Mouse (Mus musculus) adrenal gland, adult 8-10 months (tissue): ENCODE measurements around the gene Rho. TPM values are rescaled to one million over a fixed set of nuclear protein-coding genes. Genes with fewer than 3 reads are reported as not detected.
A peak's percentile ranks its signal among the peaks of the same experiment; 100 is the strongest.

ENCODE experiments used
- DNase-seq: peaks from one replicate; pipeline ENCODE4 v3.0.0; 2022
- total RNA-seq, 4 experiments: library from RNA; stranded (reverse); gene quantifications; 2 replicates each; pipeline ENCODE4 v1.2.4; 2022

The Rho gene
- 1 to 10 TPM in 3 of 4 experiments, under 1 TPM in 1; 0.52 to 1.9 (median 1.2) TPM for total RNA-seq

GRCm38 (mm10) chr6:115931639-115932038 is at the start of gene Rho:
Rho (plus strand) TSS chr6:115931748.
- DNase-seq, result no peak

- no peak for DNase-seq
Observed at GRCm38 (mm10) chr6:115884018-115884417, 47.5 kb upstream of the Rho start.

- no peak for DNase-seq
Observed at GRCm38 (mm10) chr6:115886894-115887293, 44.7 kb upstream of the Rho start.

GRCm38 (mm10) chr6:115888296-115888695 is 43.3 kb upstream of the Rho start:
- no peak for DNase-seq

- no peak for DNase-seq
Observed at GRCm38 (mm10) chr6:115890601-115891000, 40.9 kb upstream of the Rho start.

- no peak for DNase-seq
Observed at GRCm38 (mm10) chr6:115891061-115891460, 40.5 kb upstream of the Rho start.

- DNase-seq, result no peak
Observed at GRCm38 (mm10) chr6:115891497-115892061, 40.0 kb upstream of the Rho start.

GRCm38 (mm10) chr6:115892363-115892762 is 39.2 kb upstream of the Rho start:
- DNase-seq, result no peak

GRCm38 (mm10) chr6:115896346-115896745 is 35.2 kb upstream of the Rho start:
- DNase-seq, result no peak

GRCm38 (mm10) chr6:115897117-115897516 is 34.4 kb upstream of the Rho start:
- DNase-seq, result peak; percentile 52

GRCm38 (mm10) chr6:115897926-115898520 is 33.5 kb upstream of the Rho start:
- DNase-seq, result no peak

GRCm38 (mm10) chr6:115901062-115901461 is 30.5 kb upstream of the Rho start:
- DNase-seq, result peak; percentile 83

GRCm38 (mm10) chr6:115901489-115901931 is 30.0 kb upstream of the Rho start:
- DNase-seq, result peak; percentile 67

- no peak for DNase-seq
Observed at GRCm38 (mm10) chr6:115902545-115902944, 29.0 kb upstream of the Rho start.

- DNase-seq, result no peak
Observed at GRCm38 (mm10) chr6:115905568-115905967, 26.0 kb upstream of the Rho start.

- DNase-seq, result no peak
Observed at GRCm38 (mm10) chr6:115906455-115906854, 25.1 kb upstream of the Rho start.

- DNase-seq, result no peak
Observed at GRCm38 (mm10) chr6:115906871-115907270, 24.7 kb upstream of the Rho start.

GRCm38 (mm10) chr6:115908421-115908982 is 23.0 kb upstream of the Rho start:
- no peak for DNase-seq

GRCm38 (mm10) chr6:115909052-115909451 is 22.5 kb upstream of the Rho start:
- DNase-seq, result no peak

GRCm38 (mm10) chr6:115909940-115910339 is 21.6 kb upstream of the Rho start:
- peak; percentile 73 for DNase-seq

- no peak for DNase-seq
Observed at GRCm38 (mm10) chr6:115911763-115912162, 19.8 kb upstream of the Rho start.

GRCm38 (mm10) chr6:115913482-115913881 is 18.1 kb upstream of the Rho start:
- no peak for DNase-seq

GRCm38 (mm10) chr6:115914511-115915202 is 16.9 kb upstream of the Rho start:
- DNase-seq, result no peak
